Mouse (Mus musculus) inflammation-experienced regulatory T-cells, adult 6 months (primary cell): ENCODE measurements around the gene Kif1b. TPM values are rescaled to one million over a fixed set of nuclear protein-coding genes. Genes with fewer than 3 reads are reported as not detected.
"Not testable (repeated sequence)": the region's sequence is repeated elsewhere in the genome, so short reads cannot be mapped to it uniquely, and the experiment has no call there.

ENCODE experiments used
- ATAC-seq: one replicate; pipeline ENCODE4 v1.8.0; 2017
- polyA plus RNA-seq, 3 experiments: library from polyadenylated mRNA; unstranded; fragments of 100-300 nt; shearing (Covaris generic); gene quantifications; one replicate each; pipeline ENCODE4 v1.2.1; 2017

Gene Kif1b
- polyA plus RNA-seq, 3 experiments from 2014 or later: 7.9 to 19.7 (median 16.6) TPM

DNA sequence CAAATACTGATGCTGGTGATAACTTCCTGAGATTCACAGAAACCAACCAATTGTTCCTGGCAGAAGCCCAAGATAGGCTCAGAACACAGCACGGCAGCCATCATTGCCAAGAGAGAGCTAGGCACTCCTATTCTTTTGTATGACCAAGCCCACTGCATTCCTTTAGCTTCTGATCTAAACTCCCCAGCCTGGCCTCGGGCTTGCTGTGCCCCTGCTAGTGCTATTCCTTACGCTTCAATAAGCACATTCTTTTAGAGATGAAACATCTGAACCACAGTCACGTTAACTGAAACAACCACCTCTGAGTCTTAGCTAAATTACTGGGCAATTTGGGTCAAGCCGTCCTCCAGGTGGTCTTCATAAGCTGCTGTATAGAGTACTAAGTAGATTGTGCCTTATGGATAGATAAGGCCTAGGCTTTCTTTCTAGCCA is 87.4 kb downstream of the Kif1b start:
- no peak for ATAC-seq

DNA sequence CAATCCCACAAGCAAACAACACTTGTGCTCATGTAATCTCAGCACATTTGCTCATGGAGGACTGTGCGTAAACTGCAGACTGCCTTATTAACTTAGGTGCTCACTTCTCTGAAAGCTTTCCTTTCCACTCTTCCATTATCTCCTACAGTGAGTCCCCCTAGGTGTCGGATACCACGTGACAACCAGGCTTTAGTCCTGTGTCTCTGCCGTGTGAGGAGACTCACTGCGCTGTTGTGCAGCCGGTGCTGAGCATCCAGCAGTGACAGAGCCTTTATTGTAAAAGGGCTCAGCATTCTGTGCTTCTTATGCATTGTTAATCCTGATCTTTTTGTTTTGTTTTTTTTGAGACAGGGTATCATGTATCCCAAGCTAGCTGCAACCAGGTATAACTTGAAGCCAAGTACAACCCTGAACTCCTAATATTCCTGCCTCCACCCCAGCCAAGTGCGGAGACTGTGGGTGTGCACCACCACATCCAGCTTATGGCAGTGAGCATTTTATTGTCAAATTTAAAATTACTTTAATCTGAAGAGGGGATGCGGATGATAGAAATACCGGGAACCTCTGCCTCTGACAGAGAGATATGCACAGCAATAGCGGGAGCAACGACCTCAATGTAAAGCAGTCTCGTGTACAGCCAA is 88.0 kb downstream of the Kif1b start:
- ATAC-seq: no peak

DNA sequence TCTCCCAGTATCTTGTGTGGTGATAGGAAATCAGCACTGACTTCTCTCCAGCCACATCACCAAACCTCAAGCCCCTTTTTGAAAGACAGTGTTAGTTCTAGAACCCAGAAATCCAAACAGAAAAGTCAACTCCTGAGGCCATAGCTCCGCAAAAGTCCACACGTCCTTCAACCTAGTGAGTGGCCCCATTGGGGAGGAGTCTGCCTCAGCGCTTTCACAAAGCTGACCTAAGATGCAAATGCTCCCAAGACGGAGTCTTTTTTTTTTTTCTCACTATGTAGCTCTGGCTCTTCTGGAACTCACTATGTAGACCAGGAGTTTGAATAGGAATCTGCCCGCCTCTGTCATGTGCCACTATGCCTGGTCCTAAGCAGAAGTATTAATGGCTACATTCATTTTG is 89.0 kb downstream of the Kif1b start:
- no peak for ATAC-seq

DNA sequence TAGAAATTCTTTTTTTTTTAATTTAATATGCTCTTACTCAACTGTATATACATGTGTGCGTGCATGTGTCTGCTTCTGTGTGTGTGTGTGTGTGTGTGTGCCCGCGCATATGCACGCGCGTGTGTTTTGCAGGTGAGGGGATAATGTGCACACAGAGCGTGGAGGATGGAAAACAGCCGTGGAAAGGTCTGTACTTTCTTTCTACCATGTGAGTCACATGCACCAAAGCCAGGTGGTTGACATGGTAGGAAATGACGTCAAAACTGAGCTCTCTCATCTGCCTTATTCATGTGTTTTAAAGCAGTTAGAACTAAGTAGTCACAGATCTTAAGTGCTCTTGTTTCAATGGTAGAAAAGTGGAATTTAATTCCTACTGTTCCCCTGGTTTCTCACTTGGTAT is 91.5 kb downstream of the Kif1b start:
- ATAC-seq: peak; percentile 61

DNA sequence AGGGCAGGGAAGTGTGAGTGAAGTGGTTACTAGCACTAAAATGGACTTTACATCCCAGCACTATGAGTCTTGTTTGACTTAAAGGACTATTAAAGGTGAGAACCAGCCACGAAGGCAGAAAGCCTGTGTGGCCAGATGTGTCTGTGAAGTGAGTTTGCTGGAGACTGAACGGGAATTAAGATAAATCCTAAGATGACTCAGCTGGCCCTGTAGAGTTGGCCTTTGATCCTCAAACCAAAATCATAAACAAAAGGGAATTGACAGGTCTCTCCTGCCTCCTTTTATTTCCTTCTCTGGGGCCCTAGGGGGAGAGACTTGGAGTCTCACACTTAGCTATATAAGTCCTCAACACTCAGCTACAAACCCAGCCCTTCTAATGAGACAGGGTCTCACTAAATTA is 92.1 kb downstream of the Kif1b start:
- ATAC-seq: no peak

DNA sequence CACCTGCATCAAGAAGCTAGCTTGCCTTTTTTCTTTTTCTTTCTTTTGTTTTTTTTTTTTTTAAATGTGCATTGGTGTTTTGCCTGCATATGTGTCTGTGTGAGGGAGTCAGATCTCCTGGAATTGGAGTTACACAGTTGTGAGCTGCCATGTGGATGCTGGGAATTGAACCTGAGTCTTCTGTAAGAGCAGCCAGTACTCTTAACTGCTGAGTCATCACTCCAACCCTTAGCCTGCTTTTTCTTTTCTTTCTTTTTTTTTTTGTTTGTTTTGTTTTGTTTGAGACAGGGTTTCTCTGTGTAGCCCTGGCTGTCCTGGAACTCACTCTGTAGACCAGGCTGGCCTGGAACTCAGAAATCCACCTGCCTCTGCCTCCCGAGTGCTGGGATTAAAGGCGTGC is 93.0 kb downstream of the Kif1b start:
- not testable (repeated sequence) for ATAC-seq

DNA sequence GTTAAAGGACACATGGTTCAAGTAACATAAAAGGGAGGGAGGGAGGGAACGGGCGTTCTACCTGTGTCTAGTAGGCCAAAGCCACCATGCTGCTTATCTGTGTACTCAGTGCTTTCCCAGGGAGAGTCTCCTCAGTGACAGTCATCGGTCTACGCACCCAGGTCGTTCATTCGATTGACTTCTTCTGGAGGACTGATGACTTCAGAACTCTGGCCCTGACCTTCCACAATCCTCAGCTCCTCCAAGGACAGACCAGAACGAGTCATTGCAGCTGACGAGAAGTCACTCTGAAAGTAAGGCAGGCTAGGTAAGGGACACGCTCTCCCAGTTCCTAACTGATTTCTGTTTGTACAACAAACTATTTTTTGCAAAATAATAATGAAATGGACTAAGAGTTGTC is 94.0 kb downstream of the Kif1b start:
- no peak for ATAC-seq

DNA sequence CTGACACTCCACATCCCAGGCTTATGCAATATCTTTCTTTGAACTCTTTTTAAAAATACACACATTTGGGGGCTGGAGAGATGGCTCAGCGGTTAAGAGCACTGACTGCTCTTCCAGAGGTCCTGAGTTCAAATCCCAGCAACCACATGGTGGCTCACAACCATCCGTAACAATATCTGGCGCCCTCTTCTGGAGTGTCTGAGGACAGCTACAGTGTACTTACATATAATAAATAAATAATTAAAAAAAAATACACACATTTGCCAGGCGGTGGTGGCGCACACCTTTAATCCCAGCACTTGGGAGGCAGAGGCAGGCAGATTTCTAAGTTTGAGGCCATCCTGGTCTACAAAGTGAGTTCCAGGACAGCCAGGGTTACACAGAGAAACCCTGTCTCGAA is 96.1 kb downstream of the Kif1b start:
- ATAC-seq: not testable (repeated sequence)

DNA sequence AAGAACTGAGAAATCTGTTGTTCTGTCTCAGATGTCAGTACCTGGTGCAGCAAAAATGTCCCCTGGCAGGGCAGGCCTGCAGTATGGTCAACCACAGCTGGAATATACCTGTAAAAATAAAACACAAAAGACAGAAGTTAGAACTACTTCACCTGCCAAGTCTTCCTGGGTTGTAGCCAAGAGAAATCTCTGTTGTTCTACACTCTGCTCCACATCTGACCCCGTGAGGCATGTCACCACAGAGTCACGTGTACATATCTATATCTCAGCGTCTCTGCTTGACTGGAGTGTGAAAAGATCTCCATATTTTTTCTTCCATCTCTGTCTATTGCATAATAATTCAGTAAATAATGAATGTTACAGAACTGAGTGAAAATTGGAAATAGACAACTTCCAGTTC is 105.0 kb downstream of the Kif1b start:
- no peak for ATAC-seq

DNA sequence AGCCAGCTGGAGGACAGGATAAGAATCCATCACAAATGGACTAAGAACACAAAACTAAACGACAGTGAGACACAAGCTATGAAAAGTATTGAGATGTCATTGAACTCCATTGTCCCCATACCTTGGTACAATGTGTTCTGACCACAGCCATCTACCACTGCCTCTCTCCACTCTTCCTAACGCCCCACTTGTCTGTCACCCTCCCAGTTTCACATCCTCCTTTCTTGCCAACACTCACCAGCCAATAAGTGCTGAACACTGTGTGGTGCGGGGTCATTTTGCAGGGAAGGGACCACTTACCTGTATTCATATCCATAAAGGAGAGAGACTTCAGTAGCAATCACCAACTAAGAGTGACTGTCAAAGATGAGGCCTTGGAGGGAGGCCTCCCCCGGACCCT is 106.4 kb downstream of the Kif1b start:
- ATAC-seq: no peak

DNA sequence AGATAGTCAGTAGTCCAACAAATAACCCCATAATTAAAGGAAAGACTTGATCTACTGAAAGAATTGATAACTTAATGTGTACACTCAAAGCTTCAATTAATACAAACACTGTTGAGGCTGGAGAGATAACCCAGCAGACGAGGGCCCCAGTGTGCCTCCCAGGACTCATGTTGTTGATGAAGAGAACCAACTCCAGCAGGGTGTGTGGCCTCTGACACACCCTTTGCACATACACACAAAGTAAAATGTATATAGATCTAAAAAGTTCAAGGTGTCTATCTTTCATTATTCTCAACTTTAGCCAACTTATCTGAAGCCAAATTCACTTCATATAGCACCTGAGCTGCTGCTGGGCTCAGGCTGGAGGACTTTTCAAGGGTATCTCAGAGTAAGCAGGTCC is 110.3 kb downstream of the Kif1b start:
- no peak for ATAC-seq

DNA sequence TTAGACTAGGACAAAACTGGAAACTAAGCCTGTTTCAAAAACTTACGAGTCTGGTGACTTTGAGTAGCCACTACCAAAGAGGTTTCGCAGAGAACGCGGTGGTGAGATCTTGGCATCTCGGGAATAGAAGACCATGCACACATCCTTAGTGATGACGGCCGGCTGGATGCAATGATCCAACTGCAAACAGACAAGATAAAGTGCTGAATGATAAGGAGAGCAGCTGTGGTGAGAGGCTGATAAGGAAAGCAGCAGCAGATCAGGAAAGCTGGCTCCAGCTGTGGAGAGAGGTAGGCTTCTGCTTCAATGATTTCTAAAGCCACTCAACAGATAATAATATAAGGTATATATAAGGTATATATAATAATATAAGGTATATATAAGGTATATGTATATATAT is 116.4 kb downstream of the Kif1b start:
- ATAC-seq: no peak

DNA sequence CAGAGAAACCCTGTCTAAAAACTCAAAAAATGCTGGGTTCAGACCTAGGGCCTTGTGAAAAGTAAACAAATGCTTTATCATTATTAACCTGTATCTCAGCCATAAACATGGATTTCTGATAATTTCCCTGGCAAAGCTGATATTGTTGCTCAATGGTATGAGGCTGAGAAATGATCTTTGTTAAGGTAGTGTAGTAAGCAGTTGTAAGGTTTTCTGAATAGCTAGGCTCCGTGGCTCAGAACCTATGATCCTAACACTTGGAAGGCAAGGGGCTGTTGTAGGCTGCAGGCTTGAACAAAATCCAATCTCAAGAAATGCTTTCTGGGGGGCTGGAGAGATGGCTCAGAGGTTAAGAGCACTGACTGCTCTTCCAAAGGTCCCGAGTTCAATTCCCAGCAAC is 118.9 kb downstream of the Kif1b start:
- ATAC-seq: no peak

DNA sequence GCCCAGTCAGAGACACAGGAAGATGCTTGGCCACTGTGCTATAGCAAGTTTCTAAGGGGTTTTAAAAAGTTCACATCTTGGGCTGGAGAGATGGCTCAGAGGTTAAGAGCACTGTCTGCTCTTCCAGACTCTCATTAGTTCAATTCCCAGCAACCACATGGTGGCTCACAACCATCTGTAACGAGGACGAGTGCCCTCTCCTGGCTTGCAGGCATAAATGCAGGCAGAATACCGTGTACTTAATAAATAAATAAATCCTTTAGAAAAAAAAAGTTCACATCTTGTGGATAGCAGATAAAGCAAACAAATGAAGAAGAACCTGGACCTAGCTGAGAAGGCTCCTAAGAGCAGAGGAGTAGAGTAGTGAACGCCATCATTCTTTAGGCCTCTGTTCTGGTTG is 124.7 kb downstream of the Kif1b start:
- no peak for ATAC-seq

DNA sequence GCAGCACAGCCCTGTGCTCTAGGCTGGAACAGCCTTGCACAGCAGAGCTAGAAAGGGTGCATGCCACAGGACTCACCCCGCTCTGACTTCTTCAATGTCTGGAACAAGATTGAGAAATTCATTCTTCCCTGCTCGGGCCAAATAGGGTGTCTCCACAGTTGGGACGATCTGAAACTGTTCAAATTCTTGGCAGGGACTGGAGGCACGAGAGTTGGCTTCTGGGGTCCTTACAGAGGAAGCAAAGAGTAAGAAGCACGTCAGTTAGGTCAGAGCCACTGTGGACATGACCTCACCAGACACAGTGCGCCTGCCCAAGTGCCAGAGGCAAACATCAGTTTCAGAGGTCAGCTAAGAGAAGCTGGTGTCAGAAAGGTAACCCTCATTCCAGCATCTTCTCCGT is 125.3 kb downstream of the Kif1b start:
- no peak for ATAC-seq

DNA sequence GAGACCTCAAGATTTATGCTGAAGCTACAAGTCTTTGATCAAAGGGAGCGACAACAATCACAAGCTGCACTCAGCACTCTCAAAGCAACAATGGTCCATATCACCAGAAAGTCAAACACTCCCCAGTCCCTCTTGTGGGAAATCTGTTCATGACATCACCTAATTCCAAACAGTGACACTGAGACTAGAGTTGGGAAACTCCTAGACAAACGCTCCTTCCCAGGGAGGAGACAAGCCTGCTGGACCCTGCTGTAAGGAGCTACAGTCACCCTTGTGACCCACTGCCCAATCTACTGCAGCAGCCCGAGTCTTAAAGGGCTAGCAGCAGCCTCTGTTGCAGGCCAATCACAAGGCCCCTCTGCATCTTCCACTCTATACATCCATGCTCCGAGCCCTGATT is 127.9 kb downstream of the Kif1b start:
- no peak for ATAC-seq

DNA sequence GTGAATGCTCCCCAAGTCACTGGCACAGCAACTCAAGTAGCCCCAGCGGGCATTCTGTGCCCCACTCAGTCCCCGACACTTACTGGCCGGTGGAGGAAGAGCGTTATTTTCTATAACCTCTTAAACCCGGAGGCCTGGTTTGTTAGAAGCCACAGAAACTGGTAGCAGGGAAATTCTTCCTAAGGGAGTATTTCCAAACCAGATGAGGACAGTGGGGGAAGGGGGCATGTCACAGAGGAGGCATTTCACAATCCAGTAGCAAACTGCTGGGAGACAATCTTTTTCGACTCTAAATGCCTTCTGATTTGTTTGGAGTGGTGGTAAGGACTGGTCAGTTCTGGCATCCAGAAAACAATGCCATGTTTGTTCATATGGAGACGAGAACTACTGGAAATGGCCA is 128.3 kb downstream of the Kif1b start:
- ATAC-seq: no peak

DNA sequence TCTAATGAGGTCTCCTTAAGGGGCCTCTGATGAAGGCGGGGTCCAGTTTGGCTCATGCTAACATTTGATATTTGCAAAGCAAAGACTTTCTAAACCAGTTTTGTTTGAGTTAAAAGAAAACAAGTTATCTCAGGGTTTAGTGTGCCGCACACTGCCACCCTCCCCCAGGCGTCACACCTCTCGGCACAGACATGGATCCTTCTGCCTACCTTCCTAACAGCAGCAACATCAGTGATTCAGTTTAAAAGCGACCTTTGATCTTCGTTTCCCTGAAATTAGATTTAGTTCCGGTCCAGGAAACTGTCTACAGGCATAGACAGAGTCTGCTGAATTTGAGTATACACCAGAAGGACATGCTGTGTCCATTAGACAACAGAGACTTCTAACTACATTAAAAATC is 129.2 kb downstream of the Kif1b start:
- ATAC-seq: no peak

DNA sequence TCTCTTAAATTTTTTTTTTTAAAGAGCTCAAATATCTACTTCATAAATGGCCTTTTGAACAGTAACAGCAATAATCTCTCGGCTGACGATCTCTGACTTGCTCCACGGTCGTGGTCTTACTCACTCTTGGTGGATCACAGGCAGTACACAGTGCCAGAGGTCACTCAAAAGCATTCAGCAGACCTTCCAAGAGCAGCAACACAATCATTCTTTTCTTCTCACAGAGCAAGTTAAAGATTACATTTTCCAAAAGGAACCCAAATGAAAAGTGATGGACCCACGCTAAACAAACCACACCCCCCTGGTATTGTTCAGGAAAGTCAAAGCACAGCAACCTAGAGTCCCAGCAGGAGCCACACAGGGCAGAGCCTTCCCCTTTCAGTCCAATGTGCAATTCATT is 130.4 kb downstream of the Kif1b start:
- ATAC-seq: no peak

DNA sequence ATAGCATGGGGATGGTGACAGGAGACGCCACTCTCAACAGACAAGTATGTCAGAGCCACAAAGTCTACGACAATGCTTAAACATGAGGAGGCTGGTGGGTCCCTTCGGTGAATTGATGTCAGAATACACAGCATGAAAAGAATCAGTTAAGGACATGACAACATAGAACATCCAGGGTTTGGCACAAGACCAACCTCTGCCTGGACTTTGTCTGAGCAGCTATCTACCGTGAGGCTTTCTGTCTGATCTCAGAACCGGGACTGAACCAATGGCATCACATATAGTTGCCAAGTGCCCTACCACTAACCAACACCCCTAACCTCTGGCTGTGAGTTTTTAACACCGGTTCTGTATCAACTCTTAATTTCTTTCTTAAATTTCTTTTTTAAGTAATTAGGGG is 130.8 kb downstream of the Kif1b start:
- no peak for ATAC-seq

DNA sequence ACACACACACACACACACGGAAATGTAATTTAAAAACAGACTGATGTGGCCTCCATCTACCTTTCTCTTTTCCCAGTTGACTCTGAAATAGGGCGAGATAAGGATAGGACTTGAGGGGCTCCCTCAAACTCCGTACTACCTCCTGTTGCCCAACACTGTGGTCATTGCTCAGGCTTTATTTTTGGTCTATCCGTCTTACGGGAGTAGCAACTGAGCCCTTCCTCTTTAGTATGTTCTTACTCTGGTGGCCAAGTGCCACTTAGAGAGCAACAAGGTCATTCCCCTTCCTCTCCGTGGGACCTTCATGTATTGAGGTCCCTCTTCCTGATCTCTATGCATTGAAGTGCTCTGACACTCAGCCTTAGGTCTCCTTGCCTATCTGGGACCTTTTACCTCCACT is 133.8 kb downstream of the Kif1b start:
- ATAC-seq: no peak

DNA sequence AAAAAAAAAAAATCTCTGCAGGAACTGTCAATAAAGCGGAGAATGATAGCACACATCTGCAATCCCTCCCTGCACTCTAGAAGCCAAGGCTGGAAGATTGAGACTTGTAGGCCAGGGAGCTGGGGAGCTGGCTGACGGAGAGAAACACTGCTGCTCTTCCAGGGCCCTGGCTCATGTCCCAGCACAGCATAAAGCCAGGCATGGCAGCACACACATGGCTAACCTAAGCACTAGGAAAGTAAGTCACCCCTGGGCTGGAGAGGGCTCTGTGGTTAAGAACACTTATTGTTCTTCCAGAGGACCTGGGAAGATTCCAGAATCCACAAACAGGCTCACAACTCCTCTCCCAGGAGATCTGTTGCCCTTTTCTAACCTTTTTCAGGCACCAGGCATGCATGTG is 134.8 kb downstream of the Kif1b start:
- no peak for ATAC-seq

DNA sequence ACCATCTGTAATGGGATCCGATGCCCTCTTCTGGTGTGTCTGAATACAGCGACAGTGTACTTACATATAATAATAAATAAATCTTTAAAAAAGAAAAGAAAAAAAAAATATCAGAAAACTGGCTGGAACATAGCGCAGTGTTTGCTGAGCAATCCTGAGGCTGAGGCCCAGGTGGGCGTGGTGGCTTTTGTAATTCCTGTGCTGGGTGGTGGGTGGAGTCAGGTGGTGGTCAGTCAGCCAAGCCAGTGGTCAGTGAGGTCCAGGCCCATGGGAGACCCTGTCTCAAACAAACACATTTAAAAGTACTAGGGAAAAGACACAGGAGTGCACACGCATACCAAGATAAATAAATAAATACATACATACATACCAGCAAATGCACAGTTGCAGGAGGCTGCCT is 135.4 kb downstream of the Kif1b start:
- ATAC-seq: no peak

DNA sequence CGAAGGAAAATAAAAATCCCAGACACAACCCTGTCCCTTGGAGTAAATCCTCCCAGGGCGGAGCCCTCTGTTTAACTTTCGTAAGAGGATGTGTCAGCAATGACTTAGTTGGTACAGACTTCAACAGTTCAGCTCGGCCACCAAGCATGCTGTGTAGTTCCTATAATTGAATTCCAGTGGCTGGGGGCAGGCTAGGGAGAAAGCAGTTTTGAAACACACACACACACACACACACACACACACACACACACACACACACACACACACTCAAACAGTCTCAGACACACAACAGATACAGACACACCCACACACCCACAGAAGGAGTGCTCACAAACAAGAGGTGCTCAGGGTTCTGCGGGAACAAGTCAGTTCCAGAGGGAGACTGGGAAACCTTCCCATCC is 135.9 kb downstream of the Kif1b start:
- no peak for ATAC-seq

DNA sequence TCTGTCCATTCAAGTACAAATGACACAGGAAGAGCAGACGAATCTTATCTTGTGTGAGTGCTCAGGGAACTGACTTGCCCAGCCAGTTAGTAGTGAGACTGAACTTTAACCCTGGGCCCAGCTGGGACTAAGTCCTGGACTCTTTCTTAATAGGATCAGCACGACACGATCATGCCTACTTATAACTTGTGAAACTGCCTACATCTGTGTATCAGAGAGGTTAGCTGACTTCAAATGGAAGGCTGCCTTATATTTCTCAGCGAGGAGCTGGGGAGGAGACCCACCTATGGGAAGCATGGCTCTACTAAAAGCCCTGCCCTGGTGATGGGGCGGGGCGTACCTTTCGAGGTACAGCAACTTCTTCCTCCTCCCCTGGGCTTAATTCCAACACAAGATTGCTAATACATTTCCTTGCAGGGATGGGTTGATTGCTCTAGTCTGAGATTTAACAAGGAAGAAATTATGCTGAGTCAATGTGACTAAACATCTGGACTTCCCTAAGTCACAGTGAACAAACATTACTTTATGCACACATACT is 137.0 kb downstream of the Kif1b start:
- ATAC-seq: no peak
